Mouse (Mus musculus) hindbrain, postnatal 0 days (tissue): ENCODE results near the gene Nbea. TPM values are rescaled to one million over a fixed set of nuclear protein-coding genes. Genes with fewer than 3 reads are reported as not detected.

Experiments used
- ATAC-seq: fragments of 200-750 bp; cut with Nextera tagmentation; 2 replicates; pipeline ENCODE4 v1.8.0; 2017; ENCODE audit warnings: mild to moderate bottlenecking, moderate TSS enrichment, moderate library complexity
- DNase-seq: peaks from one replicate; pipeline ENCODE4 v3.0.0-alpha.2; 2015; ENCODE audit warnings: low spot score
- H3K27ac ChIP-seq: fragments of 300-500 bp; sonication (generic); 2 replicates; pipeline ENCODE4 v1.5.1; 2014; ENCODE audit warnings: mild to moderate bottlenecking
- H3K27me3 ChIP-seq: fragments of 300-500 bp; sonication (generic); 2 replicates; pipeline ENCODE4 v1.6.1; 2014; ENCODE audit warnings: low read length, mixed read lengths; ENCODE audit not compliant: insufficient read depth
- H3K36me3 ChIP-seq: fragments of 300-500 bp; sonication (generic); 2 replicates; pipeline ENCODE4 v1.6.1; 2014; ENCODE audit warnings: low read length, mixed read lengths; ENCODE audit not compliant: insufficient read depth
- H3K4me1 ChIP-seq: fragments of 300-500 bp; sonication (generic); 2 replicates; pipeline ENCODE4 v1.6.1; 2014; ENCODE audit warnings: antibody characterized with exemption, low read length, mixed read lengths; ENCODE audit not compliant: insufficient read depth
- H3K4me2 ChIP-seq: fragments of 300-500 bp; sonication (generic); 2 replicates; pipeline ENCODE4 v1.6.1; 2014; ENCODE audit warnings: low read depth, mild to moderate bottlenecking, low read length, moderate library complexity, mixed read lengths
- H3K4me3 ChIP-seq: fragments of 300-500 bp; sonication (generic); 2 replicates; pipeline ENCODE4 v1.5.1; 2014; ENCODE audit warnings: low read length
- H3K9ac ChIP-seq: fragments of 300-500 bp; sonication (generic); replicated peaks from 2 replicates; pipeline ENCODE4 v1.6.1; 2014; ENCODE audit warnings: mild to moderate bottlenecking, low read length, moderate library complexity, mixed read lengths
- H3K9me3 ChIP-seq: fragments of 300-500 bp; sonication (generic); 2 replicates; pipeline ENCODE4 v1.6.1; 2016; ENCODE audit warnings: low read length, mixed read lengths
- CTCF ChIP-seq: IDR thresholded peaks from 2 replicates; pipeline ENCODE4 v1.5.1; 2016; ENCODE audit warnings: antibody characterized with exemption, control low read depth, low read depth
- WGBS: fragments of 180-500 bp; shearing (Covaris S2); extraction: QIAGEN DNeasy Blood & Tissue Kit; methylation state at CpG from one replicate; pipeline ENCODE4 v1.1.7; 2014; 5-methylcytosine and 5-hydroxymethylcytosine counted together
- polyA plus RNA-seq: library from polyadenylated mRNA; unstranded; fragments of >200 nt; fragmentation: Nextera tagmentation; extraction: Ambion mirVana; gene quantifications from 2 replicates; pipeline ENCODE4 v1.2.1, GENCODE M21; 2015
- total RNA-seq: library from RNA; depleted of rRNA; stranded (reverse); fragments of >200 nt; gene quantifications from 2 replicates; pipeline ENCODE4 v1.2.3, GENCODE M21; 2014

Nbea gene
- total and polyA plus RNA-seq, 2 experiments from 2014 or later = 53.4 to 190 TPM

- no peaks in the 10 kb centered on the region for H3K9me3 ChIP-seq
- no peaks in the 10 kb centered on the region for H3K27me3 ChIP-seq
- H3K36me3 ChIP-seq = peaks cover 3% of the 10 kb centered on the region; the same call in 1 of the 2 replicates
- ATAC-seq (no peak), DNase-seq (no peak)
- H3K4me1 ChIP-seq = no peaks in the 10 kb centered on the region
- H3K4me2 ChIP-seq = no peak overlapping the region
- 52% methylated on average over 7 of the region's 7 CpGs for WGBS
- TF ChIP-seq CTCF = no peak
- no peak overlapping the region for H3K4me3 ChIP-seq
- H3K27ac ChIP-seq = no peak overlapping the region
- no peak overlapping the region for H3K9ac ChIP-seq
Observed at GRCm38 (mm10) chr3:55659558-55660215, 523.8 kb downstream of the Nbea start.

- H3K4me1 ChIP-seq = no peaks in the 10 kb centered on the region
- WGBS = 84% methylated on average over 2 of the region's 2 CpGs
- H3K4me3 ChIP-seq = no peak overlapping the region
- no peaks in the 10 kb centered on the region for H3K36me3 ChIP-seq
- no peak overlapping the region for H3K27ac ChIP-seq
- DNase-seq (no peak), ATAC-seq (no peak)
- H3K9ac ChIP-seq = no peak overlapping the region
- no peak overlapping the region for H3K4me2 ChIP-seq
- no peaks in the 10 kb centered on the region for H3K27me3 ChIP-seq
- TF ChIP-seq CTCF = no peak
- no peaks in the 10 kb centered on the region for H3K9me3 ChIP-seq
Observed at GRCm38 (mm10) chr3:55652321-55652720, 531.2 kb downstream of the Nbea start.

- 0 out of 2 replicates have a peak, but pooled peaks cover 3% of the 10 kb centered on the region for H3K36me3 ChIP-seq
- no peaks in the 10 kb centered on the region for H3K9me3 ChIP-seq
- H3K27me3 ChIP-seq = no peaks in the 10 kb centered on the region
- 82% methylated on average over 4 of the region's 4 CpGs for WGBS
- no peak overlapping the region for H3K4me2 ChIP-seq
- no peaks in the 10 kb centered on the region for H3K4me1 ChIP-seq
- ATAC-seq (no peak), DNase-seq (no peak)
- H3K27ac ChIP-seq = no peak overlapping the region
- H3K4me3 ChIP-seq = no peak overlapping the region
- no peak overlapping the region for H3K9ac ChIP-seq
- no peak for TF ChIP-seq CTCF
Observed at GRCm38 (mm10) chr3:55651877-55652276, 531.6 kb downstream of the Nbea start.

DNA sequence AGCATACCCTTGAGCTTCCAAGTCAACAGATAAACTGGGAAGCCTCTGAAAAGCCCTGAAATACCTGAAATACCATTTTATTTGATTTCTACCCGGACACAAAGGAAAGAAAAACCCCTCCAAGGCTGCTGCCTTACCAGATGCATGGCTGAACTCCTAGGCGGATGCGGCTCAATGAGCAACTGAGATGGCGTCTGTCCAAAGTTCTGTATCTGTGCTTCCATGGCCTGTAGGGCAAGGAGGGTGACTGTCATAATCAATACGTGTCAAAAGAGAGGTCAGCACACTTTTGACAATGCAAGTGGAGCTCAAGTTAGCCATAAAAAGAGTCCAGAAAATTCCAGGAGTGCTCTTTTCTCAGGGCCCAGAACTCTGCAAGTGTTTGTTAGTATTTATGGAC lies 534.0 kb downstream of the Nbea start:
- Histone ChIP-seq H3K9ac (no peak overlapping the region), H3K4me1 (no peaks in the 10 kb centered on the region), H3K4me2 (no peak overlapping the region), H3K36me3 (peaks cover 19% of the 10 kb centered on the region; the same call in 1 of the 2 replicates), H3K4me3 (no peak overlapping the region), H3K27me3 (no peaks in the 10 kb centered on the region), H3K9me3 (no peaks in the 10 kb centered on the region), H3K27ac (peak overlapping the region; percentile 46; the same call in 1 of the 2 replicates)
- ATAC-seq (0 out of 2 replicates have a peak, but pooled peaks have one; percentile 44), DNase-seq (peak; percentile 66)
- 46% methylated on average over 5 of the region's 5 CpGs for WGBS
- TF ChIP-seq CTCF = no peak

DNA sequence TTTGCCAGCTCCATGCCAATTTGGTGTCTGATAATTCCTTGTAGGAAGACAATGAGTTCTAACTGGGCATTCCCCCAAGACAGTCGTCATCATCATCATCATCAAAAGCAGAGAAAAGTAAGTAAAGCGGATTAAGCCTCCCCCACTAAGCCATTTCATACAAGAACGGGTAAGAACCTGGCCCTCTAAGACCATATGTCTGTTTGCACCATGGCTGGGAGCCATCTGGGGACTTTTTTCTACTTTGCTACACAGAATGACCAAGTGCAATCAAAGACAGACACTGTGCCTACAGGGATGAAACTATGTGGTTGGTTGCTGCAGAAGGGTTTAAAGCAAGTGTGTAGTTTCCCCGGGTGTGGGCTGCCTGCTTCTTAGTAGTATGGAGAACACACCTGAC lies 535.2 kb downstream of the Nbea start:
- WGBS = 63% methylated on average over 4 of the region's 4 CpGs
- peaks cover 20% of the 10 kb centered on the region for H3K36me3 ChIP-seq
- peak overlapping the region; percentile 22; the same call in 1 of the 2 replicates for H3K27ac ChIP-seq
- no peak overlapping the region for H3K4me2 ChIP-seq
- DNase-seq (peak; percentile 64), ATAC-seq (peak; percentile 52; the same call in 1 of the 2 replicates)
- H3K9ac ChIP-seq = no peak overlapping the region
- no peak overlapping the region for H3K4me3 ChIP-seq
- no peaks in the 10 kb centered on the region for H3K9me3 ChIP-seq
- no peak for TF ChIP-seq CTCF
- no peaks in the 10 kb centered on the region for H3K27me3 ChIP-seq
- no peaks in the 10 kb centered on the region for H3K4me1 ChIP-seq

- Histone ChIP-seq H3K9me3 (no peaks in the 10 kb centered on the region), H3K27me3 (no peaks in the 10 kb centered on the region), H3K36me3 (peaks cover 27% of the 10 kb centered on the region), H3K4me1 (no peaks in the 10 kb centered on the region), H3K9ac (no peak overlapping the region), H3K4me2 (no peak overlapping the region), H3K4me3 (no peak overlapping the region), H3K27ac (peak overlapping the region; percentile 58; the same call in 1 of the 2 replicates)
- TF ChIP-seq CTCF = no peak
- DNase-seq = no peak
- peak; percentile 41; the same call in 1 of the 2 replicates for ATAC-seq
- WGBS = 61% methylated on average over 6 of the region's 6 CpGs
Observed at GRCm38 (mm10) chr3:55647176-55647575, 536.3 kb downstream of the Nbea start.

DNA sequence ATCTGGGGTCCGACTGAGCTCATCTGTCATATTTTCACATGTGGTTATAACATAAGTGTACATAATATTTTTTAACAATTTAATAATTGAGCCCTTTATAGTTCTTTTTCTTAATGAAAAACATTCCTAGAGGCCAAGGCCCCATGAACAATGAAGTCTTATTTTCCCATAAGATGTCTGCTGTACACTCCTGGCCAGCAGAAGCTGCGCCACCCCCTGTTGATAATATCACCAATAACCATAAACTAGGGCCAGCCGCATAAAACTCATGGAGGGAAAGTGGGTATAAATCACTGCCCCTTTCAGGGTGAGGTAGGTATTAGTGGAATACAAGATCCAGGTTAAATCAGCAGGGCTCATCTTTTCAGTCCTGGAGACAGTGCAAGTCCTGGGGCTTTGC lies 537.1 kb downstream of the Nbea start:
- DNase-seq (no peak), ATAC-seq (no peak)
- H3K4me3 ChIP-seq = no peak overlapping the region
- peak overlapping the region; percentile 58; the same call in 1 of the 2 replicates for H3K27ac ChIP-seq
- no peaks in the 10 kb centered on the region for H3K9me3 ChIP-seq
- peaks cover 34% of the 10 kb centered on the region for H3K36me3 ChIP-seq
- TF ChIP-seq CTCF = no peak
- H3K9ac ChIP-seq = no peak overlapping the region
- H3K4me1 ChIP-seq = no peaks in the 10 kb centered on the region
- H3K4me2 ChIP-seq = no peak overlapping the region
- no peaks in the 10 kb centered on the region for H3K27me3 ChIP-seq
- WGBS = 91% methylated on average over 3 of the region's 3 CpGs
